ENCODE assay signal across 8 mouse cellular contexts in the genomic region with DNA sequence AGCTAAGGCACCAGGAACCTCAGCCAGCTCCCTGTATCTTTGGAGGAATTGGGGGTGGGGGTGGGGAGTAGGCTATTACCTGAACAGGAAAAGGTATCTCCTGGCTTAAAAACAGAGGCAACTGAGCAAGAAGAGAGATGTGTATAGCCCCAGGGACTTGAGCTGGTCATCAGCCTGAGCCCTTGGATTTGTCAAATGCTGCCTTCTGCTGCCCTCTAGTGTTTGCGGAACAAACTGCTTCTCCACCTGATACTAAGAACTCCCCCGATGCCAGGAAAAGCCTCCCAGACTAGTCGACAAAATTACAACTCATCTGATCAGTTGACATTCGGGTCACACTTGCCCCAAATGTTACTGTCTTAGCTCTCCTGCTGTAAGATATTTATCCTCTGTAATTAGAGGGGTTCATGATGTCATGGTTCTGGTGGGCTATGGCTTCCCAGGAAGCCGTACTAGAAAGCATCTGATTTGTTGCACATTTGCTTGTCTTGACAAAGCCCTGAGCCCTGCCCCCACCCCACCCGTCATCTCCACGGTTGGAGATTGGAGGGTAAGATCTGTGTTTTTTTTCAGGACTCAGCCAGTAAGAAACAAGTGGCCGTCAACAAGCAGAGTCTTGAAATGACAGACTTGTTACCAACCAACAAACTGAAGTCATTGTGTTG. TPM values are rescaled to one million over a fixed set of nuclear protein-coding genes. Genes with fewer than 3 reads are reported as not detected.
DNase-seq lines count a peak whose midpoint lies in the region; ATAC-seq and TF ChIP-seq lines count a peak whose summit lies in the region.

No protein-coding gene starts in this region.

- H3K4me3 ChIP-seq in embryonic facial prominence, embryonic 13.5 days = no peak overlapping the region
- no peak overlapping the region for H3K4me3 ChIP-seq in limb, embryonic 12.5 days (replicated peaks)
- no peak overlapping the region for H3K4me3 ChIP-seq in midbrain, postnatal 0 days (ENCODE audit: low read depth, low read length)

- peak; percentile 95 for TF ChIP-seq CTCF in midbrain, postnatal 0 days (IDR thresholded peaks at IDR 0.05)

- peak overlapping the region; percentile 40 for H3K4me2 ChIP-seq in embryonic facial prominence, embryonic 13.5 days
- H3K4me2 ChIP-seq in limb, embryonic 12.5 days = peak overlapping the region; percentile 28; the same call in 1 of the 2 replicates
- H3K4me2 ChIP-seq in midbrain, postnatal 0 days (ENCODE audit: low read depth, low read length, poor library complexity, severe bottlenecking) = no peak overlapping the region; the same call in 1 of the 2 replicates

- H3K36me3 ChIP-seq in embryonic facial prominence, embryonic 13.5 days = peaks cover 13% of the 10 kb centered on the region
- H3K36me3 ChIP-seq in limb, embryonic 12.5 days = peaks cover 16% of the 10 kb centered on the region; the same call in 1 of the 2 replicates
- no peaks in the 10 kb centered on the region for H3K36me3 ChIP-seq in midbrain, postnatal 0 days (ENCODE audit: insufficient read depth, low read length)

- 0 out of 2 replicates have a peak, but pooled peaks have one; percentile 39 for ATAC-seq in embryonic facial prominence, embryonic 13.5 days (ENCODE audit: insufficient number of reproducible peaks, insufficient read depth, low FRiP score, low TSS enrichment, low read depth)
- 0 out of 2 replicates have a peak, but pooled peaks have one; percentile 69 for ATAC-seq in limb, embryonic 12.5 days (ENCODE audit: insufficient number of reproducible peaks, insufficient read depth, low FRiP score, low TSS enrichment, low read depth)
- peak; percentile 66; the same call in 1 of the 2 replicates for ATAC-seq in midbrain, postnatal 0 days (ENCODE audit: low FRiP score)

- H3K4me1 ChIP-seq in embryonic facial prominence, embryonic 13.5 days = peaks cover 5% of the 10 kb centered on the region; the same call in 1 of the 2 replicates
- H3K4me1 ChIP-seq in limb, embryonic 12.5 days (replicated peaks) = no peaks in the 10 kb centered on the region
- H3K4me1 ChIP-seq in midbrain, postnatal 0 days (ENCODE audit: insufficient read depth, low read length) = no peaks in the 10 kb centered on the region

- 10% methylated on average over 8 of the region's 8 CpGs for WGBS in embryonic facial prominence, embryonic 13.5 days
- 17% methylated on average over 8 of the region's 8 CpGs for WGBS in limb, embryonic 12.5 days
- WGBS in midbrain, postnatal 0 days = 16% methylated on average over 8 of the region's 8 CpGs

- H3K27me3 ChIP-seq in embryonic facial prominence, embryonic 13.5 days = peaks cover 4% of the 10 kb centered on the region; the same call in 1 of the 2 replicates
- 0 out of 2 replicates have a peak, but pooled peaks cover 6% of the 10 kb centered on the region for H3K27me3 ChIP-seq in limb, embryonic 12.5 days
- H3K27me3 ChIP-seq in midbrain, postnatal 0 days (ENCODE audit: insufficient read depth, low read length) = no peaks in the 10 kb centered on the region

- DNase-seq in A20 (ENCODE audit: low read depth, low spot score) = peak; percentile 63
- peak; percentile 73 to 83 for DNase-seq in adrenal gland, postnatal 36 days
- peak; percentile 79 for DNase-seq in heart, adult 8-10 months (ENCODE audit: low spot score)
- peak; percentile 59 to 83 for DNase-seq in kidney, adult 8-10 months
- DNase-seq in midbrain, postnatal 0 days (ENCODE audit: low spot score) = peak; percentile 88
- peak; percentile 34 to 42 for DNase-seq in spleen, postnatal 36 days (ENCODE audit: low spot score in 2 of 2)

- no peak overlapping the region for H3K27ac ChIP-seq in embryonic facial prominence, embryonic 13.5 days
- H3K27ac ChIP-seq in limb, embryonic 12.5 days = no peak overlapping the region
- no peak overlapping the region for H3K27ac ChIP-seq in midbrain, postnatal 0 days (ENCODE audit: low read depth, low read length)

- no peak overlapping the region for H3K9ac ChIP-seq in embryonic facial prominence, embryonic 13.5 days
- H3K9ac ChIP-seq in limb, embryonic 12.5 days (replicated peaks) = no peak overlapping the region
- no peak overlapping the region for H3K9ac ChIP-seq in midbrain, postnatal 0 days (replicated peaks; ENCODE audit: low read length, poor library complexity, severe bottlenecking)

- peaks cover 3% of the 10 kb centered on the region; the same call in 1 of the 2 replicates for H3K9me3 ChIP-seq in embryonic facial prominence, embryonic 13.5 days
- H3K9me3 ChIP-seq in limb, embryonic 12.5 days = 0 out of 2 replicates have a peak, but pooled peaks cover 7% of the 10 kb centered on the region
- no peaks in the 10 kb centered on the region for H3K9me3 ChIP-seq in midbrain, postnatal 0 days (ENCODE audit: low read length)

RNA-seq across cellular contexts. Expression of gene Tfam, which starts 19.7 kb away (rescaled TPM):
- 10 to 100 TPM; 53.0 to 58.1 TPM for total RNA-seq in adrenal gland, postnatal 36 days (2021)
- polyA plus RNA-seq in embryonic facial prominence, embryonic 13.5 days (2015; fragmentation: Nextera tagmentation; extraction: Ambion mirVana) = 75.4 and 80.5 TPM in 2 replicates
- 10 to 100 TPM; 48.6 to 80.2 (median 59.5) TPM for total RNA-seq in heart, adult 8-10 months (2022)
- 91.8 and 99.5 TPM in 2 replicates for polyA plus RNA-seq in limb, embryonic 12.5 days (2016; fragmentation: Nextera tagmentation; extraction: Ambion mirVana)
- total RNA-seq in midbrain, postnatal 0 days (2014; rRNA removed) = 14.1 and 16.7 TPM in 2 replicates
- polyA plus RNA-seq in midbrain, postnatal 0 days (2015; fragmentation: Nextera tagmentation; extraction: Ambion mirVana) = 37.9 and 43.5 TPM in 2 replicates

RNA-seq across cellular contexts. Expression of gene Bicc1, which starts 58.9 kb away (rescaled TPM):
- total RNA-seq in adrenal gland, postnatal 36 days (2021) = 10 to 100 TPM; 14.0 to 18.0 TPM
- polyA plus RNA-seq in embryonic facial prominence, embryonic 13.5 days (2015; fragmentation: Nextera tagmentation; extraction: Ambion mirVana) = 25.9 and 27.8 TPM in 2 replicates
- total RNA-seq in heart, adult 8-10 months (2022) = 10 to 100 TPM; 11.8 to 17.8 (median 14.1) TPM
- 15.6 and 17.7 TPM in 2 replicates for polyA plus RNA-seq in limb, embryonic 12.5 days (2016; fragmentation: Nextera tagmentation; extraction: Ambion mirVana)
- 4.9 and 6.1 TPM in 2 replicates for total RNA-seq in midbrain, postnatal 0 days (2014; rRNA removed)
- polyA plus RNA-seq in midbrain, postnatal 0 days (2015; fragmentation: Nextera tagmentation; extraction: Ambion mirVana) = 5.6 and 6.5 TPM in 2 replicates

Comparison
In these comparisons a context has a peak if more than half of its experiments do, and no peak if none do; other contexts are left out.
1. DNase-seq: peak in every context shown above with its lines; median percentile 88 in midbrain, postnatal 0 days; 79 in heart, adult 8-10 months; 78 in adrenal gland, postnatal 36 days; 71 in kidney, adult 8-10 months; 63 in A20; 38 in spleen, postnatal 36 days.